17 mouse cellular contexts compared by ENCODE assay signal in genomic region chr8:122618660-122619378, GRCm38 (mm10). TPM values are rescaled to one million over a fixed set of nuclear protein-coding genes. Genes with fewer than 3 reads are reported as not detected.
DNase-seq lines count a peak whose midpoint lies in the region; ATAC-seq and TF ChIP-seq lines count a peak whose summit lies in the region.
"Had no signal": no experiment of that assay in that cellular context is flagged by ENCODE, and none has a peak within 500 bp of the region (broad histone marks: within the 10 kb centered on the region; RNA-seq: fewer than 3 reads in every experiment).

No protein-coding gene starts in this region.

- peak; percentile 96 for ATAC-seq in liver, embryonic 16.5 days (ENCODE audit: low read depth)

- H3K9ac ChIP-seq in liver, embryonic 16.5 days (ENCODE audit: low read depth, low read length): peak overlapping the region; percentile 18
- H3K9ac ChIP-seq: forebrain, embryonic 12.5 days; limb, embryonic 15.5 days had no signal

- H3K4me3 ChIP-seq in heart, embryonic 10.5 days: no peak overlapping the region
- no peak overlapping the region for H3K4me3 ChIP-seq in bone marrow, adult 2 months (replicated peaks; ENCODE audit: control insufficient read depth, low read depth, low read length)
- no peak overlapping the region for H3K4me3 ChIP-seq in limb, embryonic 10.5 days
- no peak overlapping the region; the same call in 1 of the 2 replicates for H3K4me3 ChIP-seq in liver, embryonic 16.5 days (ENCODE audit: low read depth, low read length)
- H3K4me3 ChIP-seq: forebrain, embryonic 12.5 days; limb, embryonic 15.5 days had no signal

- peak overlapping the region; percentile 35 for H3K4me2 ChIP-seq in liver, embryonic 16.5 days (ENCODE audit: low read depth, low read length)
- H3K4me2 ChIP-seq: forebrain, embryonic 12.5 days; heart, embryonic 11.5 days; limb, embryonic 15.5 days had no signal

- H3K27ac ChIP-seq in heart, embryonic 10.5 days: 0 out of 2 replicates have a peak overlapping the region, but pooled peaks have one; percentile 4
- H3K27ac ChIP-seq in bone marrow, adult 2 months (ENCODE audit: control insufficient read depth, insufficient read depth, low read depth, low read length, poor library complexity): peak overlapping the region; percentile 2; the same call in 1 of the 2 replicates
- H3K27ac ChIP-seq in limb, embryonic 10.5 days: peak overlapping the region; percentile 34; the same call in 1 of the 2 replicates
- H3K27ac ChIP-seq in liver, embryonic 16.5 days (ENCODE audit: low read length): peak overlapping the region; percentile 73
- H3K27ac ChIP-seq: forebrain, embryonic 12.5 days; limb, embryonic 15.5 days had no signal

- intact Hi-C loops in heart, postnatal 10 days (cut with DNase I): loop anchor here (1.0 to 10.0 kb wide), 4 partner anchors 60 to 576 kb away; no protein-coding TSS in a partner anchor
- intact Hi-C loops in heart, postnatal 36 days (cut with DNase I): loop anchor here (1.0 to 2.0 kb wide), 2 partner anchors 60 to 211 kb away; no protein-coding TSS in a partner anchor

- H3K4me1 ChIP-seq in heart, embryonic 10.5 days: peaks cover 32% of the 10 kb centered on the region
- no peaks in the 10 kb centered on the region; the same call in 1 of the 2 replicates for H3K4me1 ChIP-seq in bone marrow, adult 2 months (ENCODE audit: control insufficient read depth, insufficient read depth, low read length)
- H3K4me1 ChIP-seq in limb, embryonic 10.5 days: peaks cover 68% of the 10 kb centered on the region
- peaks cover 20% of the 10 kb centered on the region for H3K4me1 ChIP-seq in liver, embryonic 16.5 days (ENCODE audit: control insufficient read depth, low read depth, low read length)

- TF ChIP-seq POLR2A in bone marrow, adult 2 months (IDR thresholded peaks at IDR 0.05; ENCODE audit: borderline replicate concordance, control insufficient read depth, low read depth, low read length): no peak

- no peak for TF ChIP-seq CTCF in bone marrow, adult 2 months (IDR thresholded peaks at IDR 0.05; ENCODE audit: control insufficient read depth, insufficient read depth, low read length)

- no peaks in the 10 kb centered on the region for H3K9me3 ChIP-seq in heart, embryonic 10.5 days
- H3K9me3 ChIP-seq in limb, embryonic 10.5 days (replicated peaks): no peaks in the 10 kb centered on the region
- no peaks in the 10 kb centered on the region for H3K9me3 ChIP-seq in liver, embryonic 16.5 days (replicated peaks; ENCODE audit: control insufficient read depth, low read length)
- H3K9me3 ChIP-seq: forebrain, embryonic 12.5 days; limb, embryonic 15.5 days had no signal

- peaks cover 18% of the 10 kb centered on the region for H3K36me3 ChIP-seq in heart, embryonic 10.5 days
- H3K36me3 ChIP-seq in limb, embryonic 10.5 days: peaks cover 14% of the 10 kb centered on the region
- H3K36me3 ChIP-seq in liver, embryonic 16.5 days (ENCODE audit: control insufficient read depth, insufficient read depth): no peaks in the 10 kb centered on the region
- H3K36me3 ChIP-seq: forebrain, embryonic 12.5 days had no signal

- H3K27me3 ChIP-seq in heart, embryonic 10.5 days (ENCODE audit: insufficient read depth, poor library complexity, severe bottlenecking): peaks cover 13% of the 10 kb centered on the region; the same call in 1 of the 2 replicates
- H3K27me3 ChIP-seq in limb, embryonic 10.5 days (ENCODE audit: low read depth, poor library complexity, severe bottlenecking): no peaks in the 10 kb centered on the region
- H3K27me3 ChIP-seq in liver, embryonic 16.5 days (ENCODE audit: control insufficient read depth, insufficient read depth, low read depth, low read length): no peaks in the 10 kb centered on the region
- H3K27me3 ChIP-seq: CH12.LX; forebrain, embryonic 12.5 days; limb, embryonic 15.5 days had no signal

- no peak for DNase-seq in heart, embryonic 10.5 days (ENCODE audit: low spot score)
- DNase-seq in heart, postnatal 4 days: no peak
- no peak for DNase-seq in limb, embryonic 10.5 days (ENCODE audit: low spot score)
- no peak for DNase-seq in layer of hippocampus, adult 11-12 months (ENCODE audit: low spot score)
- no peak for DNase-seq in heart, postnatal 10 days
- no peak for DNase-seq in heart, postnatal 36 days

- WGBS in heart, embryonic 10.5 days: 73% methylated on average over 6 of the region's 6 CpGs
- WGBS in bone marrow, adult 2 months: 65% methylated on average over 6 of the region's 6 CpGs
- 85% methylated on average over 6 of the region's 6 CpGs for WGBS in limb, embryonic 10.5 days
- 33% methylated on average over 6 of the region's 6 CpGs for WGBS in liver, embryonic 16.5 days (ENCODE audit: insufficient replicate concordance)

RNA-seq across cellular contexts. Expression of gene Pabpn1l, which starts 3.7 kb away (rescaled TPM):
- 0.19 TPM in 1 of 2 replicates, not detected in the other for polyA plus RNA-seq in heart, embryonic 10.5 days (2016; fragmentation: Nextera tagmentation; extraction: Ambion mirVana)
- not detected for total RNA-seq in heart, postnatal 4 days (2021)
- not detected in 2 replicates for polyA plus RNA-seq in bone marrow, adult 2 months (2011; ENCODE audit: insufficient read depth, insufficient read length, low replicate concordance, missing spikeins)
- polyA plus RNA-seq in limb, embryonic 10.5 days (2016; fragmentation: Nextera tagmentation; extraction: Ambion mirVana): not detected in 2 replicates
- not detected in 2 replicates for polyA plus RNA-seq in liver, embryonic 16.5 days (2015; fragmentation: Nextera tagmentation; extraction: Ambion mirVana)
- total RNA-seq in heart, postnatal 10 days (2021): not detected
- total RNA-seq in heart, postnatal 36 days (2021): not detected
- total RNA-seq: adrenal gland, adult 8-10 months; CH12.LX; gastrocnemius, postnatal 36 days; heart, postnatal 25 days; left cerebral cortex, adult 8-10 months; neutrophil, adult 5-6 weeks had no signal
- polyA plus RNA-seq: forebrain, embryonic 12.5 days; heart, embryonic 11.5 days; limb, embryonic 15.5 days had no signal

RNA-seq across cellular contexts. Expression of gene Trappc2l, which starts 7.4 kb away (rescaled TPM):
- 52.9 and 67.4 TPM in 2 replicates for polyA plus RNA-seq in heart, embryonic 10.5 days (2016; fragmentation: Nextera tagmentation; extraction: Ambion mirVana)
- total RNA-seq in heart, postnatal 4 days (2021): 10 to 100 TPM; 48.7 to 56.3 TPM
- polyA plus RNA-seq in bone marrow, adult 2 months (2011; ENCODE audit: insufficient read depth, insufficient read length, low replicate concordance, missing spikeins): 14.0 and 36.5 TPM in 2 replicates
- 49.4 and 51.5 TPM in 2 replicates for polyA plus RNA-seq in limb, embryonic 10.5 days (2016; fragmentation: Nextera tagmentation; extraction: Ambion mirVana)
- polyA plus RNA-seq in liver, embryonic 16.5 days (2015; fragmentation: Nextera tagmentation; extraction: Ambion mirVana): 21.5 and 22.8 TPM in 2 replicates
- total RNA-seq in heart, postnatal 10 days (2021): 10 to 100 TPM; 54.7 to 57.4 TPM
- 10 to 100 TPM; 65.8 to 67.9 TPM for total RNA-seq in heart, postnatal 36 days (2021)

RNA-seq across cellular contexts. Expression of gene Galns, which starts 7.6 kb away (rescaled TPM):
- polyA plus RNA-seq in heart, embryonic 10.5 days (2016; fragmentation: Nextera tagmentation; extraction: Ambion mirVana): 8.1 and 11.9 TPM in 2 replicates
- 10 to 100 TPM in 1 of 2 experiments, 1 to 10 TPM in 1; 9.2 to 10.6 TPM for total RNA-seq in heart, postnatal 4 days (2021)
- polyA plus RNA-seq in bone marrow, adult 2 months (2011; ENCODE audit: insufficient read depth, insufficient read length, low replicate concordance, missing spikeins): 18.7 and 40.6 TPM in 2 replicates
- polyA plus RNA-seq in limb, embryonic 10.5 days (2016; fragmentation: Nextera tagmentation; extraction: Ambion mirVana): 4.0 and 5.7 TPM in 2 replicates
- polyA plus RNA-seq in liver, embryonic 16.5 days (2015; fragmentation: Nextera tagmentation; extraction: Ambion mirVana): 8.1 and 8.6 TPM in 2 replicates
- 1 to 10 TPM; 6.6 to 7.1 TPM for total RNA-seq in heart, postnatal 10 days (2021)
- 1 to 10 TPM; 3.1 to 3.5 TPM for total RNA-seq in heart, postnatal 36 days (2021)

RNA-seq across cellular contexts. Expression of gene Aprt, which starts 42.1 kb away (rescaled TPM):
- 318 and 361 TPM in 2 replicates for polyA plus RNA-seq in heart, embryonic 10.5 days (2016; fragmentation: Nextera tagmentation; extraction: Ambion mirVana)
- 10 to 100 TPM; 58.5 to 58.8 TPM for total RNA-seq in heart, postnatal 4 days (2021)
- 41.8 and 95.4 TPM in 2 replicates for polyA plus RNA-seq in bone marrow, adult 2 months (2011; ENCODE audit: insufficient read depth, insufficient read length, low replicate concordance, missing spikeins)
- polyA plus RNA-seq in limb, embryonic 10.5 days (2016; fragmentation: Nextera tagmentation; extraction: Ambion mirVana): 285 and 308 TPM in 2 replicates
- polyA plus RNA-seq in liver, embryonic 16.5 days (2015; fragmentation: Nextera tagmentation; extraction: Ambion mirVana): 196 and 204 TPM in 2 replicates
- total RNA-seq in heart, postnatal 10 days (2021): 10 to 100 TPM; 37.9 to 41.8 TPM
- total RNA-seq in heart, postnatal 36 days (2021): 10 to 100 TPM; 29.8 to 38.9 TPM

RNA-seq across cellular contexts. Expression of gene Cdt1, which starts 51.0 kb away (rescaled TPM):
- 47.6 TPM in 2 replicates for polyA plus RNA-seq in heart, embryonic 10.5 days (2016; fragmentation: Nextera tagmentation; extraction: Ambion mirVana)
- 10 to 100 TPM; 36.5 to 38.2 TPM for total RNA-seq in heart, postnatal 4 days (2021)
- 62.8 and 68.5 TPM in 2 replicates for polyA plus RNA-seq in bone marrow, adult 2 months (2011; ENCODE audit: insufficient read depth, insufficient read length, low replicate concordance, missing spikeins)
- polyA plus RNA-seq in limb, embryonic 10.5 days (2016; fragmentation: Nextera tagmentation; extraction: Ambion mirVana): 68.9 and 75.6 TPM in 2 replicates
- 34.7 and 41.1 TPM in 2 replicates for polyA plus RNA-seq in liver, embryonic 16.5 days (2015; fragmentation: Nextera tagmentation; extraction: Ambion mirVana)
- total RNA-seq in heart, postnatal 10 days (2021): 10 to 100 TPM in 1 of 2 experiments, 1 to 10 TPM in 1; 9.7 to 14.0 TPM
- total RNA-seq in heart, postnatal 36 days (2021): 1 to 10 TPM; 2.4 to 2.5 TPM

Comparison
In these comparisons a context has a peak if more than half of its experiments do, and no peak if none do; other contexts are left out.
1. H3K27ac ChIP-seq: peak in every context shown above with its lines; median percentile 73 in liver, embryonic 16.5 days; 34 in limb, embryonic 10.5 days; 4 in heart, embryonic 10.5 days; 2 in bone marrow, adult 2 months.